Mouse (Mus musculus) C2C12 (cell line): ENCODE measurements around the gene Fkbp10.

Source experiments
- CEBPB ChIP-seq: IDR thresholded peaks from one replicate; pipeline ENCODE4 v1.6.1; 2011; ENCODE audit warnings: low read depth, mild to moderate bottlenecking, control low read depth, moderate library complexity
- CTCF ChIP-seq: IDR thresholded peaks from one replicate; pipeline ENCODE4 v1.5.1; 2011; ENCODE audit not compliant: control insufficient read depth, insufficient read depth, insufficient read length
- MAX ChIP-seq: IDR thresholded peaks from one replicate; pipeline ENCODE4 v1.6.1; 2011; ENCODE audit warnings: mild to moderate bottlenecking, control low read depth
- MYOD1 ChIP-seq: IDR thresholded peaks from one replicate; pipeline ENCODE4 v1.6.1; 2011; ENCODE audit warnings: low read depth; ENCODE audit not compliant: control insufficient read depth, insufficient read length
- MYOG ChIP-seq: IDR thresholded peaks from one replicate; pipeline ENCODE4 v1.6.1; 2011; ENCODE audit not compliant: control insufficient read depth, insufficient read length; ENCODE audit errors: extremely low read depth
- USF1 ChIP-seq: IDR thresholded peaks from one replicate; pipeline ENCODE4 v1.6.1; 2011; ENCODE audit warnings: low read depth, mild to moderate bottlenecking, control low read depth, moderate library complexity

GRCm38 (mm10) chr11:100392958-100393357, 22.5 kb upstream of the Fkbp10 start:
- TF ChIP-seq MYOG (no peak), CTCF (no peak), MYOD1 (no peak), CEBPB (no peak), MAX (no peak), USF1 (no peak)
